Mouse (Mus musculus) MEL (cell line): ENCODE measurements around the gene Phxr2.
A peak's percentile ranks its signal among the peaks of the same experiment; 100 is the strongest.

Experiments used
- CHD1 ChIP-seq: IDR thresholded peaks from 2 replicates; pipeline ENCODE4 v1.6.1; 2012; ENCODE audit warnings: low read depth, mild to moderate bottlenecking, inconsistent platforms, low read length, improper control_type of control experiment
- CTCF ChIP-seq, 3 experiments: IDR thresholded peaks in 2 of 3; conservative IDR thresholded peaks in 1 of 3; 2 replicates each; pipeline ENCODE4 v1.5.1; 2011 to 2012; ENCODE audit warnings: low read length in 3 of 3, low read depth in 2 of 3, mild to moderate bottlenecking in 2 of 3, improper control_type of control experiment in 1 of 3, inconsistent platforms in 1 of 3, mixed read lengths in 1 of 3, moderate library complexity in 1 of 3; ENCODE audit not compliant: control insufficient read depth in 1 of 3, insufficient read depth in 1 of 3, poor library complexity in 1 of 3, severe bottlenecking in 1 of 3
- EP300 ChIP-seq, 2 experiments: IDR thresholded peaks; 2 replicates each; pipeline ENCODE4 v1.6.1; 2011; ENCODE audit warnings: improper control_type of control experiment in 2 of 2, low read length in 2 of 2, low read depth in 1 of 2, mild to moderate bottlenecking in 1 of 2
- MAX ChIP-seq: IDR thresholded peaks from 2 replicates; pipeline ENCODE4 v1.6.1; 2011; ENCODE audit warnings: low read length, improper control_type of control experiment
- MAZ ChIP-seq: IDR thresholded peaks from 2 replicates; pipeline ENCODE4 v1.6.1; 2012; ENCODE audit warnings: low read depth, mild to moderate bottlenecking, inconsistent platforms, low read length, improper control_type of control experiment
- MXI1 ChIP-seq: IDR thresholded peaks from 2 replicates; pipeline ENCODE4 v1.6.1; 2011; ENCODE audit warnings: mild to moderate bottlenecking, low read depth, low read length, improper control_type of control experiment
- NRF1 ChIP-seq: IDR thresholded peaks from 2 replicates; pipeline ENCODE4 v1.6.1; 2014; ENCODE audit warnings: low read depth, mild to moderate bottlenecking, inconsistent platforms, low read length, improper control_type of control experiment, moderate library complexity; ENCODE audit not compliant: poor library complexity, insufficient read depth, severe bottlenecking
- POLR2A ChIP-seq, 2 experiments: IDR thresholded peaks; 2 replicates each; pipeline ENCODE4 v1.6.1; 2011 to 2012; ENCODE audit warnings: low read length in 2 of 2, mild to moderate bottlenecking in 2 of 2, control low read depth in 1 of 2, improper control_type of control experiment in 1 of 2, low read depth in 1 of 2, moderate library complexity in 1 of 2; ENCODE audit not compliant: control insufficient read depth in 1 of 2, insufficient read depth in 1 of 2, poor library complexity in 1 of 2
- ZMIZ1 ChIP-seq: IDR thresholded peaks from 2 replicates; pipeline ENCODE4 v1.6.1; 2012; ENCODE audit warnings: low read depth, mild to moderate bottlenecking, inconsistent platforms, low read length, improper control_type of control experiment, moderate library complexity

GRCm38 (mm10) chr10:99161987-99162582, 36.0 kb upstream of the Phxr2 start:
- TF ChIP-seq EP300 (IDR thresholded peaks at IDR 0.05; ENCODE audit: low read depth in 1 of 2, low read length in 2 of 2) (no peak), MAX (no peak), ZMIZ1 (no peak), CHD1 (no peak), NRF1 (no peak), CTCF (IDR thresholded peaks at IDR 0.05 in 2 of 3, conservative IDR thresholded peaks at IDR 0.05 in 1 of 3; ENCODE audit: control insufficient read depth in 1 of 3, insufficient read depth in 1 of 3, low read depth in 2 of 3, low read length in 3 of 3, poor library complexity in 1 of 3, severe bottlenecking in 1 of 3) (peak; percentile 66 to 79 (median 71)), POLR2A (IDR thresholded peaks at IDR 0.05; ENCODE audit: control insufficient read depth in 1 of 2, insufficient read depth in 1 of 2, low read depth in 1 of 2, low read length in 2 of 2, poor library complexity in 1 of 2) (no peak), MAZ (no peak), MXI1 (no peak)
